Mouse (Mus musculus) MEL (cell line): ENCODE results near the gene Sdhaf1. TPM values are rescaled to one million over a fixed set of nuclear protein-coding genes. Genes with fewer than 3 reads are reported as not detected.

Source experiments
- DNase-seq: peaks from one replicate; pipeline ENCODE4 v3.0.0; 2011; ENCODE audit warnings: low read depth, low spot score
- H3K27ac ChIP-seq: 2 replicates; pipeline ENCODE4 v1.5.1; 2012; ENCODE audit warnings: low read depth, mild to moderate bottlenecking, control low read depth, low read length, moderate library complexity; ENCODE audit not compliant: control insufficient read depth
- H3K27me3 ChIP-seq, 2 experiments: fragments of 150-350 bp in 1 of 2; sonication (generic) in 1 of 2; 2 replicates each; pipeline ENCODE4 v1.6.1; 2012; ENCODE audit warnings: low read length in 2 of 2, mild to moderate bottlenecking in 2 of 2, improper control_type of control experiment in 1 of 2, moderate library complexity in 1 of 2; ENCODE audit not compliant: insufficient read depth in 2 of 2, control insufficient read depth in 1 of 2
- H3K36me3 ChIP-seq, 2 experiments: 2 replicates each; pipeline ENCODE4 v1.6.1; 2012 to 2014; ENCODE audit warnings: low read length in 2 of 2, improper control_type of control experiment in 1 of 2, inconsistent platforms in 1 of 2, mild to moderate bottlenecking in 1 of 2; ENCODE audit not compliant: insufficient read depth in 2 of 2, control insufficient read depth in 1 of 2
- H3K4me1 ChIP-seq, 2 experiments: fragments of 150-350 bp in 1 of 2; sonication (generic) in 1 of 2; 2 replicates each; pipeline ENCODE4 v1.6.1; 2012; ENCODE audit warnings: low read length in 2 of 2, improper control_type of control experiment in 1 of 2, mild to moderate bottlenecking in 1 of 2; ENCODE audit not compliant: insufficient read depth in 2 of 2, control insufficient read depth in 1 of 2
- H3K4me3 ChIP-seq, 2 experiments: fragments of 150-350 bp in 1 of 2; sonication (generic) in 1 of 2; 2 replicates each; pipeline ENCODE4 v1.5.1; 2012; ENCODE audit warnings: low read depth in 2 of 2, low read length in 2 of 2, mild to moderate bottlenecking in 2 of 2, moderate library complexity in 2 of 2, control low read depth in 1 of 2, improper control_type of control experiment in 1 of 2; ENCODE audit not compliant: control insufficient read depth in 1 of 2, insufficient read depth in 1 of 2
- H3K79me2 ChIP-seq: 2 replicates; pipeline ENCODE4 v1.6.1; 2012; ENCODE audit warnings: mild to moderate bottlenecking, low read length, moderate library complexity; ENCODE audit not compliant: control insufficient read depth, poor library complexity, insufficient read depth
- H3K9ac ChIP-seq: 2 replicates; pipeline ENCODE4 v1.6.1; 2012; ENCODE audit warnings: low read depth, mild to moderate bottlenecking, control low read depth, low read length, moderate library complexity; ENCODE audit not compliant: control insufficient read depth, poor library complexity, severe bottlenecking
- H3K9me3 ChIP-seq: fragments of 150-350 bp; sonication (generic); replicated peaks from 2 replicates; pipeline ENCODE4 v1.6.1; 2012; ENCODE audit warnings: mild to moderate bottlenecking, low read length, improper control_type of control experiment, moderate library complexity; ENCODE audit not compliant: insufficient read depth
- CHD2 ChIP-seq: IDR thresholded peaks from 2 replicates; pipeline ENCODE4 v1.6.1; 2011; ENCODE audit warnings: low read length, improper control_type of control experiment
- CTCF ChIP-seq, 3 experiments: IDR thresholded peaks in 2 of 3; conservative IDR thresholded peaks in 1 of 3; 2 replicates each; pipeline ENCODE4 v1.5.1; 2011 to 2012; ENCODE audit warnings: low read length in 3 of 3, low read depth in 2 of 3, mild to moderate bottlenecking in 2 of 3, improper control_type of control experiment in 1 of 3, inconsistent platforms in 1 of 3, mixed read lengths in 1 of 3, moderate library complexity in 1 of 3; ENCODE audit not compliant: control insufficient read depth in 1 of 3, insufficient read depth in 1 of 3, poor library complexity in 1 of 3, severe bottlenecking in 1 of 3
- E2F4 ChIP-seq: IDR thresholded peaks from 2 replicates; pipeline ENCODE4 v1.6.1; 2011; ENCODE audit warnings: low read depth, low read length, improper control_type of control experiment, borderline replicate concordance
- GABPA ChIP-seq: IDR thresholded peaks from 2 replicates; pipeline ENCODE4 v1.6.1; 2012; ENCODE audit warnings: low read depth, mild to moderate bottlenecking, inconsistent platforms, low read length, improper control_type of control experiment, moderate library complexity
- HCFC1 ChIP-seq: IDR thresholded peaks from 2 replicates; pipeline ENCODE4 v1.6.1; 2012; ENCODE audit warnings: low read depth, mild to moderate bottlenecking, inconsistent platforms, low read length, improper control_type of control experiment, moderate library complexity
- MAFK ChIP-seq: IDR thresholded peaks from 2 replicates; pipeline ENCODE4 v1.6.1; 2011; ENCODE audit warnings: low read depth, mild to moderate bottlenecking, low read length, improper control_type of control experiment, borderline replicate concordance
- MAX ChIP-seq: IDR thresholded peaks from 2 replicates; pipeline ENCODE4 v1.6.1; 2011; ENCODE audit warnings: low read length, improper control_type of control experiment
- MAZ ChIP-seq: IDR thresholded peaks from 2 replicates; pipeline ENCODE4 v1.6.1; 2012; ENCODE audit warnings: low read depth, mild to moderate bottlenecking, inconsistent platforms, low read length, improper control_type of control experiment
- MEF2A ChIP-seq: IDR thresholded peaks from 2 replicates; pipeline ENCODE4 v1.6.1; 2014; ENCODE audit warnings: low read depth, mild to moderate bottlenecking, inconsistent platforms, low read length, improper control_type of control experiment; ENCODE audit not compliant: poor library complexity, insufficient replicate concordance, severe bottlenecking; ENCODE audit errors: extremely low read depth
- MYB ChIP-seq: IDR thresholded peaks from 2 replicates; pipeline ENCODE4 v1.6.1; 2011; ENCODE audit warnings: mild to moderate bottlenecking, low read depth, low read length, improper control_type of control experiment
- NRF1 ChIP-seq: IDR thresholded peaks from 2 replicates; pipeline ENCODE4 v1.6.1; 2014; ENCODE audit warnings: low read depth, mild to moderate bottlenecking, inconsistent platforms, low read length, improper control_type of control experiment, moderate library complexity; ENCODE audit not compliant: poor library complexity, insufficient read depth, severe bottlenecking
- POLR2A ChIP-seq, 2 experiments: IDR thresholded peaks; 2 replicates each; pipeline ENCODE4 v1.6.1; 2011 to 2012; ENCODE audit warnings: low read length in 2 of 2, mild to moderate bottlenecking in 2 of 2, control low read depth in 1 of 2, improper control_type of control experiment in 1 of 2, low read depth in 1 of 2, moderate library complexity in 1 of 2; ENCODE audit not compliant: control insufficient read depth in 1 of 2, insufficient read depth in 1 of 2, poor library complexity in 1 of 2
- POLR2AphosphoS5 ChIP-seq: IDR thresholded peaks from 2 replicates; pipeline ENCODE4 v1.6.1; 2012; ENCODE audit warnings: low read depth, borderline replicate concordance, mild to moderate bottlenecking, inconsistent platforms, low read length, moderate library complexity, mixed read lengths
- RAD21 ChIP-seq: IDR thresholded peaks from 2 replicates; pipeline ENCODE4 v1.6.1; 2011; ENCODE audit warnings: mild to moderate bottlenecking, low read depth, low read length, improper control_type of control experiment
- RCOR1 ChIP-seq: IDR thresholded peaks from 2 replicates; pipeline ENCODE4 v1.6.1; 2012; ENCODE audit warnings: low read depth, mild to moderate bottlenecking, inconsistent platforms, low read length, improper control_type of control experiment
- SIN3A ChIP-seq: IDR thresholded peaks from 2 replicates; pipeline ENCODE4 v1.6.1; 2012; ENCODE audit warnings: low read length, improper control_type of control experiment, inconsistent platforms
- TAL1 ChIP-seq: IDR thresholded peaks from 2 replicates; pipeline ENCODE4 v1.6.1; 2012; ENCODE audit warnings: mild to moderate bottlenecking, inconsistent platforms, low read length, moderate library complexity, mixed read lengths
- TBP ChIP-seq: IDR thresholded peaks from 2 replicates; pipeline ENCODE4 v1.8.0; 2011; ENCODE audit warnings: low read depth, low read length, improper control_type of control experiment
- TCF12 ChIP-seq: IDR thresholded peaks from 2 replicates; pipeline ENCODE4 v1.6.1; 2014; ENCODE audit warnings: low read depth, mild to moderate bottlenecking, inconsistent platforms, low read length, improper control_type of control experiment, moderate library complexity
- UBTF ChIP-seq: IDR thresholded peaks from 2 replicates; pipeline ENCODE4 v1.6.1; 2012; ENCODE audit warnings: low read depth, mild to moderate bottlenecking, inconsistent platforms, low read length, improper control_type of control experiment, moderate library complexity, borderline replicate concordance; ENCODE audit not compliant: insufficient read depth
- USF1 ChIP-seq: IDR thresholded peaks from 2 replicates; pipeline ENCODE4 v1.6.1; 2014; ENCODE audit warnings: low read depth, mild to moderate bottlenecking, inconsistent platforms, low read length, improper control_type of control experiment, moderate library complexity
- ZKSCAN1 ChIP-seq: IDR thresholded peaks from 2 replicates; pipeline ENCODE4 v1.6.1; 2012; ENCODE audit warnings: low read depth, mild to moderate bottlenecking, inconsistent platforms, low read length, improper control_type of control experiment, moderate library complexity
- ZMIZ1 ChIP-seq: IDR thresholded peaks from 2 replicates; pipeline ENCODE4 v1.6.1; 2012; ENCODE audit warnings: low read depth, mild to moderate bottlenecking, inconsistent platforms, low read length, improper control_type of control experiment, moderate library complexity
- ZNF384 ChIP-seq: IDR thresholded peaks from 2 replicates; pipeline ENCODE4 v1.6.1; 2012; ENCODE audit warnings: low read depth, mild to moderate bottlenecking, inconsistent platforms, low read length, improper control_type of control experiment
- polyA plus RNA-seq, 2 experiments: library from polyadenylated mRNA; stranded (reverse) in 1 of 2; unstranded in 1 of 2; fragments of >175 nt in 1 of 2; fragments of >200 nt in 1 of 2; gene quantifications; 2 replicates each; pipeline versions ENCODE4 v1.2.1 to v1.2.4; 2012; ENCODE audit warnings: low replicate concordance in 2 of 2, low read depth in 1 of 2; ENCODE audit not compliant: insufficient read length in 2 of 2, insufficient read depth in 1 of 2, missing spikeins in 1 of 2
- total RNA-seq: library from RNA; depleted of rRNA; stranded (reverse); fragments of 300-350 nt; gene quantifications from 2 replicates; pipeline ENCODE4 v1.2.3, GENCODE M21; 2012

The Sdhaf1 gene
- total and polyA plus RNA-seq, 3 experiments: 4.3 to 8.1 TPM; not detected in 1

DNA sequence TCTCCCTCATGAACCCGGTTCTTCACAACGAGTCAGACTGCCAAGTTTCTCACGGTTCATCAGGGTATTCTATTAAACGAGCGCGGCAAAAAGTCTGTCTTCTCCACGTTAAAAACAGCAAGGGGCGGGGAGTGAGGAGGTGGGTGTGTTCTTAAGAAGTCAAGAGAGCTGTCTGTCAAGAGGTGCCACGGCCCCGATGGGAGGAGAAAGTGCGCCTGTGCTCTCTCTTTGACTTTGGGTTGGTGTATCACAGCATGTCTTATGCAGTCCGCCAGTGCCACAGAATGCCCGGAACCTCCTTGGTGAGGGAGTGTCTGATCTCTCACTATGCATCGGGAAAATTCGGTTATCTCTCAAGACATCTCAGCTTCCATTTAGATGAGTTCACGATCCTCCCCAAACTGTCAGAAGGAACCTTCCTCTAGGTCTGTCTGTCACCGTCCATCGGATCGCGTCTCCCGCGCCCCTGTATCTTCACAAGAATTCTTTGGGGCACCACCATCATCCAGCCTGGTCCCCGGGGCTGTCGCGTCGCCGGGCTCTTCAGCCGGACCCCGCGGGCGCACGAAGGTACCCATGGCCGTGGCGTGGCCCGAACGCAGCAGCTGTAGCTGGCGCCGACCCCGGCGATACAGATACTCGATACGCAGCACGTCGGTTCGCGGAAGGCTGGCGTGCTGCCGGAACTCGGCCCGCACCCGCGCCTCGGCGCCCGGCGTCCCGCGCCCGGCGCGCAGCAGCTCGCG, 2.0 kb downstream of the Sdhaf1 start, which contains the start of gene E130208F15Rik (continued):
- TF ChIP-seq POLR2AphosphoS5 (0 out of 2 replicates have a peak, but pooled peaks have one; percentile 28), HCFC1 (no peak), ZNF384 (no peak), ZKSCAN1 (no peak), MAX (no peak), RAD21 (no peak), POLR2A (IDR thresholded peaks at IDR 0.05; ENCODE audit: control insufficient read depth in 1 of 2, insufficient read depth in 1 of 2, low read depth in 1 of 2, low read length in 2 of 2, poor library complexity in 1 of 2) (peak in 1 of 2 experiments; percentile 63; a peak in 3 of 4 replicates), MYB (no peak), UBTF (no peak), TBP (peak; percentile 61; the same call in 1 of the 2 replicates), NRF1 (0 out of 2 replicates have a peak, but pooled peaks have one; percentile 32), ZMIZ1 (0 out of 2 replicates have a peak, but pooled peaks have one; percentile 16), TCF12 (0 out of 2 replicates have a peak, but pooled peaks have one; percentile 10), MAZ (no peak), E2F4 (no peak)
- TF ChIP-seq, all 39 proteins: peak for 7

DNA sequence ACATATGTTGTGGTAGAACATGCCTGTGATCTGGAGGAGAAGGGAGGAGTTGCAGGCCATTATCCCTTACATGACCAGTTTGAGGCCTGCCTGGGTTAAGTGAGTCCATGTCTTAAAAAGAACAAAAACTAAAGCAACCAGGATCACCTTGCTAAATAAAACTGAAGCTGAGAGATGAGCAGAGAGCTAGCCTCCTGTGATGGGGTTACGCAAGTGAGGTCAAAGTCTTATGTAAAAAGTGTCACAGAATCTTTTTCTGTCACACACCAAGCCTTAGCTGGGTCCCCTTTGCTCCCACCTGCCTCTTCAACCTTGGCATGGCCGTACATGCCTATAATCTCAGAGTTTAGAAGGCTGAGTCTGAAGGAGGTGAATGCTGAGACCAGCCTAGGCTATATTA, 2.7 kb downstream of the Sdhaf1 start:
- TF ChIP-seq ZMIZ1 (no peak), MAX (no peak), ZKSCAN1 (no peak), UBTF (no peak), TCF12 (no peak), MAFK (no peak), MEF2A (no peak), TAL1 (no peak), GABPA (no peak), CTCF (IDR thresholded peaks at IDR 0.05 in 2 of 3, conservative IDR thresholded peaks at IDR 0.05 in 1 of 3; ENCODE audit: control insufficient read depth in 1 of 3, insufficient read depth in 1 of 3, low read depth in 2 of 3, low read length in 3 of 3, poor library complexity in 1 of 3, severe bottlenecking in 1 of 3) (no peak), SIN3A (no peak), CHD2 (no peak), MAZ (no peak), RCOR1 (no peak), E2F4 (no peak), USF1 (no peak), HCFC1 (no peak)
- DNase-seq: no peak
- Histone ChIP-seq H3K4me1 (peaks cover 0 to 7% of the 10 kb centered on the region in 2 experiments; a peak in 2 of 4 replicates), H3K27me3 (no peaks in the 10 kb centered on the region), H3K27ac (no peak overlapping the region), H3K9me3 (no peaks in the 10 kb centered on the region), H3K9ac (peak overlapping the region; percentile 89; the same call in 1 of the 2 replicates), H3K36me3 (peaks cover 0 to 10% of the 10 kb centered on the region in 2 experiments; a peak in 2 of 4 replicates), H3K4me3 (peak overlapping the region in 1 of 2 experiments; percentile 78; a peak in 2 of 4 replicates), H3K79me2 (peaks cover 7% of the 10 kb centered on the region; the same call in 1 of the 2 replicates)
